Mouse (Mus musculus): ENCODE results near the gene Serpina3a.

DNA sequence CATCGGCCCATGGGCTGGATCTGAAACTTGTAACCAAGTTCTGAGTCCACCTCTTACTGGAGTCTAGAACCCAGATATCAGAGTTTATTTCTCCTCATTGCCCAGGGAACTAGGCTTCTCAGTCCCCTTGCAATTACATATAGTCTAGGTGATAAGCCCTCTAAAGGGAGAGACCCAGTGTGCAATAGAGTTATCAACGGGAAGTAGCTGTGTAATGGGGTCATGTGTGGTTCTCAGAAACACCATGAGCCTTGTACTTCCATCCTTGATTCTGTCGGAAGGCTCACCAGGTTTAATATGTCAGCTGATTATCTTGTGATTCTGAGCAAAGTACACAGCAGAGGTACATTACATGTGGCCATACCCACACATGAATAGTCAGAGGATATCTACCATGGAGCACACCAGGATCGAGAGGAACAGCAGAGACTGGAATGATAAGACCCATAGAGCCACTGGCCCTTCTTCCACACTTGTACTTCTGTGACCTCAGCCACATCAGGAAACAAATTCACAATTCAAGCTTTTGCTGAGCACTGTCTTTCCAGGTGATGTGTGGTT lies 28.1 kb downstream of the Serpina3a start:
- TF ChIP-seq EP300 (IDR thresholded peaks at IDR 0.05; ENCODE audit: low read depth) (no peak), CTCF (IDR thresholded peaks at IDR 0.05; ENCODE audit: low read depth) (no peak)
